Mouse (Mus musculus) ES-E14 (cell line): ENCODE measurements around the gene Krt18.

Experiments
- CHD2 ChIP-seq: IDR thresholded peaks from 2 replicates; pipeline ENCODE4 v1.6.1; 2014; ENCODE audit warnings: mild to moderate bottlenecking, low read depth, low read length, inconsistent platforms
- HCFC1 ChIP-seq: IDR thresholded peaks from 2 replicates; pipeline ENCODE4 v1.6.1; 2012; ENCODE audit warnings: low read length, inconsistent platforms, borderline replicate concordance; ENCODE audit not compliant: insufficient read depth
- MAFK ChIP-seq: IDR thresholded peaks from 2 replicates; pipeline ENCODE4 v1.6.1; 2014; ENCODE audit warnings: mild to moderate bottlenecking, low read depth, low read length, inconsistent platforms; ENCODE audit not compliant: insufficient read depth
- ZNF384 ChIP-seq: IDR thresholded peaks from 2 replicates; pipeline ENCODE4 v1.6.1; 2012; ENCODE audit warnings: low read depth, low read length, inconsistent platforms

- TF ChIP-seq ZNF384 (no peak), HCFC1 (no peak), MAFK (0 out of 2 replicates have a peak, but pooled peaks have one; percentile 39), CHD2 (no peak)
Measured at GRCm38 (mm10) chr15:102016787-102017186, 11.2 kb upstream of the Krt18 start.
